9 mouse cellular contexts compared by ENCODE assay signal in genomic region chr19:6240725-6241124, GRCm38 (mm10). TPM values are rescaled to one million over a fixed set of nuclear protein-coding genes. Genes with fewer than 3 reads are reported as not detected.
DNase-seq lines count a peak whose midpoint lies in the region; ATAC-seq and TF ChIP-seq lines count a peak whose summit lies in the region.
"Had no signal": no experiment of that assay in that cellular context is flagged by ENCODE, and none has a peak within 500 bp of the region (broad histone marks: within the 10 kb centered on the region; RNA-seq: fewer than 3 reads in every experiment).

No protein-coding gene starts in this region.

- peaks cover 21% of the 10 kb centered on the region for H3K36me3 ChIP-seq in heart, embryonic 13.5 days
- peaks cover 0 to 31% of the 10 kb centered on the region in 2 experiments; a peak in 2 of 4 replicates for H3K36me3 ChIP-seq in MEL (ENCODE audit: control insufficient read depth in 1 of 2, insufficient read depth in 2 of 2, low read length in 2 of 2)
- peaks cover 11% of the 10 kb centered on the region for H3K36me3 ChIP-seq in heart, postnatal 0 days (replicated peaks; ENCODE audit: control insufficient read depth, insufficient read depth, low read length)
- H3K36me3 ChIP-seq in midbrain, embryonic 11.5 days (ENCODE audit: control insufficient read depth, insufficient read depth, low read length), result peaks cover 4% of the 10 kb centered on the region; the same call in 1 of the 2 replicates

- H3K27ac ChIP-seq in heart, embryonic 13.5 days (replicated peaks), result peak overlapping the region; percentile 60
- peak overlapping the region; percentile 94 for H3K27ac ChIP-seq in MEL (ENCODE audit: control insufficient read depth, low read depth, low read length)
- H3K27ac ChIP-seq in heart, postnatal 0 days (ENCODE audit: low read depth), result no peak overlapping the region
- H3K27ac ChIP-seq in midbrain, embryonic 11.5 days (ENCODE audit: low read depth, low read length), result no peak overlapping the region

- peak overlapping the region; percentile 81 for H3K4me3 ChIP-seq in heart, embryonic 13.5 days
- peak overlapping the region; percentile 6 to 36 for H3K4me3 ChIP-seq in MEL (ENCODE audit: control insufficient read depth in 1 of 2, insufficient read depth in 1 of 2, low read depth in 2 of 2, low read length in 2 of 2)
- no peak overlapping the region; the same call in 1 of the 2 replicates for H3K4me3 ChIP-seq in heart, postnatal 0 days (ENCODE audit: low read depth, low read length)
- H3K4me3 ChIP-seq in midbrain, embryonic 11.5 days (ENCODE audit: low read depth, low read length), result no peak overlapping the region; the same call in 1 of the 2 replicates

- no peak for DNase-seq in heart, adult 9 months (ENCODE audit: low spot score in 2 of 2)
- no peak for DNase-seq in MEL (ENCODE audit: low read depth, low spot score)
- DNase-seq in heart, postnatal 0 days (ENCODE audit: low spot score), result no peak
- DNase-seq in midbrain, embryonic 11.5 days (ENCODE audit: low spot score, missing footprints), result peak; percentile 78
- no peak for DNase-seq in embryo, embryonic 10 days (ENCODE audit: low spot score)
- DNase-seq in ovary, adult 18-20 months (ENCODE audit: low spot score), result no peak
- no peak for DNase-seq in gastrocnemius, postnatal 25 days

- H3K4me2 ChIP-seq in heart, embryonic 13.5 days, result peak overlapping the region; percentile 96
- peak overlapping the region; percentile 33; the same call in 1 of the 2 replicates for H3K4me2 ChIP-seq in heart, postnatal 0 days (ENCODE audit: low read depth, low read length)
- H3K4me2 ChIP-seq in midbrain, embryonic 11.5 days, result peak overlapping the region; percentile 19

- no peak for TF ChIP-seq POLR2A in MEL (IDR thresholded peaks at IDR 0.05; ENCODE audit: control insufficient read depth in 1 of 2, insufficient read depth in 1 of 2, low read depth in 1 of 2, low read length in 2 of 2, poor library complexity in 1 of 2)

- TF ChIP-seq CTCF in MEL (IDR thresholded peaks at IDR 0.05 in 2 of 3, conservative IDR thresholded peaks at IDR 0.05 in 1 of 3; ENCODE audit: control insufficient read depth in 1 of 3, insufficient read depth in 1 of 3, low read depth in 2 of 3, low read length in 3 of 3, poor library complexity in 1 of 3, severe bottlenecking in 1 of 3), result no peak
- TF ChIP-seq CTCF in heart, postnatal 0 days (IDR thresholded peaks at IDR 0.05; ENCODE audit: low read depth), result no peak

- H3K79me2 ChIP-seq in MEL (ENCODE audit: control insufficient read depth, insufficient read depth, low read length, poor library complexity), result peaks cover 11% of the 10 kb centered on the region

- 30% methylated on average over 5 of the region's 5 CpGs for WGBS in heart, embryonic 13.5 days
- WGBS in heart, postnatal 0 days, result 31% methylated on average over 5 of the region's 5 CpGs
- WGBS in midbrain, embryonic 11.5 days, result 39% methylated on average over 5 of the region's 5 CpGs

- H3K9me3 ChIP-seq in heart, embryonic 13.5 days, result no peaks in the 10 kb centered on the region
- H3K9me3 ChIP-seq in MEL (replicated peaks; ENCODE audit: insufficient read depth, low read length), result no peaks in the 10 kb centered on the region
- H3K9me3 ChIP-seq in heart, postnatal 0 days (replicated peaks; ENCODE audit: control insufficient read depth, low read length), result no peaks in the 10 kb centered on the region
- no peaks in the 10 kb centered on the region for H3K9me3 ChIP-seq in midbrain, embryonic 11.5 days (ENCODE audit: control insufficient read depth, low read length)

- peaks cover 28% of the 10 kb centered on the region for H3K4me1 ChIP-seq in heart, embryonic 13.5 days
- peaks cover 6 to 40% of the 10 kb centered on the region in 2 experiments for H3K4me1 ChIP-seq in MEL (ENCODE audit: control insufficient read depth in 1 of 2, insufficient read depth in 2 of 2, low read length in 2 of 2)
- H3K4me1 ChIP-seq in heart, postnatal 0 days (ENCODE audit: control insufficient read depth, insufficient read depth), result peaks cover 10% of the 10 kb centered on the region
- peaks cover 11% of the 10 kb centered on the region for H3K4me1 ChIP-seq in midbrain, embryonic 11.5 days (ENCODE audit: control insufficient read depth, insufficient read depth, low read length)

- ATAC-seq in heart, embryonic 13.5 days (ENCODE audit: extremely low read depth, insufficient number of reproducible peaks, low FRiP score, low TSS enrichment), result no peak
- no peak for ATAC-seq in heart, postnatal 0 days (ENCODE audit: insufficient read depth, low read depth)
- no peak for ATAC-seq in midbrain, embryonic 11.5 days (ENCODE audit: low FRiP score)

- no peaks in the 10 kb centered on the region for H3K27me3 ChIP-seq in heart, embryonic 13.5 days (replicated peaks)
- H3K27me3 ChIP-seq in MEL (ENCODE audit: control insufficient read depth in 1 of 2, insufficient read depth in 2 of 2, low read length in 2 of 2), result no peaks in the 10 kb centered on the region
- H3K27me3 ChIP-seq in heart, postnatal 0 days (ENCODE audit: control insufficient read depth, insufficient read depth, low read length), result no peaks in the 10 kb centered on the region
- no peaks in the 10 kb centered on the region for H3K27me3 ChIP-seq in midbrain, embryonic 11.5 days (ENCODE audit: control insufficient read depth, insufficient read depth, low read length)

- TF ChIP-seq RAD21 in MEL (IDR thresholded peaks at IDR 0.05; ENCODE audit: low read depth, low read length), result no peak

- no peak for TF ChIP-seq EP300 in MEL (IDR thresholded peaks at IDR 0.05; ENCODE audit: low read depth in 1 of 2, low read length in 2 of 2)
- no peak for TF ChIP-seq EP300 in heart, postnatal 0 days (IDR thresholded peaks at IDR 0.05; ENCODE audit: low read depth)

- peak overlapping the region; percentile 48 for H3K9ac ChIP-seq in heart, embryonic 13.5 days
- H3K9ac ChIP-seq in MEL (ENCODE audit: control insufficient read depth, low read depth, low read length, poor library complexity, severe bottlenecking), result peak overlapping the region; percentile 60
- H3K9ac ChIP-seq in heart, postnatal 0 days (replicated peaks; ENCODE audit: low read depth, low read length), result no peak overlapping the region
- no peak overlapping the region for H3K9ac ChIP-seq in midbrain, embryonic 11.5 days (ENCODE audit: low read length)

TF ChIP-seq in MEL, 35 proteins besides CTCF, POLR2A, EP300 and RAD21 (continues in another document):
- TF ChIP-seq BHLHE40 (IDR thresholded peaks at IDR 0.05; ENCODE audit: borderline replicate concordance, low read depth, low read length) (no peak), ZNF384 (IDR thresholded peaks at IDR 0.05; ENCODE audit: low read depth, low read length) (0 out of 2 replicates have a peak, but pooled peaks have one; percentile 6)

RNA-seq across cellular contexts. Expression of gene Atg2a, which starts 0.7 kb away (rescaled TPM):
- 6.5 and 7.1 TPM in 2 replicates for polyA plus RNA-seq in heart, embryonic 13.5 days (2015; fragmentation: Nextera tagmentation; extraction: Ambion mirVana)
- 7.9 and 10.6 TPM in 2 replicates for total RNA-seq in MEL (2012; rRNA removed)
- 10 to 100 TPM in 1 of 2 experiments, not detected in 1; 21.7 TPM for polyA plus RNA-seq in MEL (2012; ENCODE audit: insufficient read depth in 1 of 2, insufficient read length in 2 of 2, low read depth in 1 of 2, low replicate concordance in 2 of 2, missing spikeins in 1 of 2)
- 18.9 and 24.5 TPM in 2 replicates for total RNA-seq in heart, postnatal 0 days (2014; rRNA removed; ENCODE audit: low replicate concordance)
- polyA plus RNA-seq in heart, postnatal 0 days (2015; fragmentation: Nextera tagmentation; extraction: Ambion mirVana), result 4.7 and 5.6 TPM in 2 replicates
- polyA plus RNA-seq in midbrain, embryonic 11.5 days (2014; fragmentation: Nextera tagmentation; extraction: Ambion mirVana), result 7.1 and 8.1 TPM in 2 replicates
- 10 to 100 TPM; 15.3 to 16.7 TPM for total RNA-seq in gastrocnemius, postnatal 25 days (2021)

RNA-seq across cellular contexts. Expression of gene Ppp2r5b, which starts 5.1 kb away (rescaled TPM):
- polyA plus RNA-seq in heart, embryonic 13.5 days (2015; fragmentation: Nextera tagmentation; extraction: Ambion mirVana), result 20.7 and 21.2 TPM in 2 replicates
- total RNA-seq in MEL (2012; rRNA removed), result 10.4 and 14.7 TPM in 2 replicates
- polyA plus RNA-seq in MEL (2012; ENCODE audit: insufficient read depth in 1 of 2, insufficient read length in 2 of 2, low read depth in 1 of 2, low replicate concordance in 2 of 2, missing spikeins in 1 of 2), result 10 to 100 TPM in 1 of 2 experiments, not detected in 1; 15.6 TPM
- total RNA-seq in heart, postnatal 0 days (2014; rRNA removed; ENCODE audit: low replicate concordance), result 20.6 and 40.3 TPM in 2 replicates
- 18.3 and 18.6 TPM in 2 replicates for polyA plus RNA-seq in heart, postnatal 0 days (2015; fragmentation: Nextera tagmentation; extraction: Ambion mirVana)
- 39.1 and 41.0 TPM in 2 replicates for polyA plus RNA-seq in midbrain, embryonic 11.5 days (2014; fragmentation: Nextera tagmentation; extraction: Ambion mirVana)
- 10 to 100 TPM; 28.8 to 32.5 TPM for total RNA-seq in gastrocnemius, postnatal 25 days (2021)

RNA-seq across cellular contexts. Expression of gene Gpha2, which starts 14.5 kb away (rescaled TPM):
- 0.34 TPM in 1 of 2 replicates, not detected in the other for polyA plus RNA-seq in heart, embryonic 13.5 days (2015; fragmentation: Nextera tagmentation; extraction: Ambion mirVana)
- total RNA-seq in MEL (2012; rRNA removed), result not detected in 2 replicates
- polyA plus RNA-seq in MEL (2012; ENCODE audit: insufficient read depth in 1 of 2, insufficient read length in 2 of 2, low read depth in 1 of 2, low replicate concordance in 2 of 2, missing spikeins in 1 of 2), result under 1 TPM in 1 of 2 experiments, not detected in 1; 0.19 TPM
- not detected in 2 replicates for total RNA-seq in heart, postnatal 0 days (2014; rRNA removed; ENCODE audit: low replicate concordance)
- polyA plus RNA-seq in heart, postnatal 0 days (2015; fragmentation: Nextera tagmentation; extraction: Ambion mirVana), result not detected in 2 replicates
- polyA plus RNA-seq in midbrain, embryonic 11.5 days (2014; fragmentation: Nextera tagmentation; extraction: Ambion mirVana), result 0.39 and 0.40 TPM in 2 replicates
- not detected for total RNA-seq in gastrocnemius, postnatal 25 days (2021)
- total RNA-seq: layer of hippocampus, postnatal 14 days had no signal

RNA-seq across cellular contexts. Expression of gene Ehd1, which starts 35.8 kb away (rescaled TPM):
- 70.0 and 72.4 TPM in 2 replicates for polyA plus RNA-seq in heart, embryonic 13.5 days (2015; fragmentation: Nextera tagmentation; extraction: Ambion mirVana)
- total RNA-seq in MEL (2012; rRNA removed), result 57.8 and 65.9 TPM in 2 replicates
- polyA plus RNA-seq in MEL (2012; ENCODE audit: insufficient read depth in 1 of 2, insufficient read length in 2 of 2, low read depth in 1 of 2, low replicate concordance in 2 of 2, missing spikeins in 1 of 2), result 100 to 1,000 TPM in 1 of 2 experiments, not detected in 1; 105 TPM
- 127 and 200 TPM in 2 replicates for total RNA-seq in heart, postnatal 0 days (2014; rRNA removed; ENCODE audit: low replicate concordance)
- 56.4 and 60.3 TPM in 2 replicates for polyA plus RNA-seq in heart, postnatal 0 days (2015; fragmentation: Nextera tagmentation; extraction: Ambion mirVana)
- 64.1 and 68.2 TPM in 2 replicates for polyA plus RNA-seq in midbrain, embryonic 11.5 days (2014; fragmentation: Nextera tagmentation; extraction: Ambion mirVana)
- total RNA-seq in gastrocnemius, postnatal 25 days (2021), result 10 to 100 TPM; 33.1 to 34.3 TPM

RNA-seq across cellular contexts. Expression of gene Majin, which starts 56.5 kb away (rescaled TPM):
- not detected in 2 replicates for polyA plus RNA-seq in heart, embryonic 13.5 days (2015; fragmentation: Nextera tagmentation; extraction: Ambion mirVana)
- total RNA-seq in MEL (2012; rRNA removed), result not detected in 2 replicates
- polyA plus RNA-seq in MEL (2012; ENCODE audit: insufficient read depth in 1 of 2, insufficient read length in 2 of 2, low read depth in 1 of 2, low replicate concordance in 2 of 2, missing spikeins in 1 of 2), result not detected
- total RNA-seq in heart, postnatal 0 days (2014; rRNA removed; ENCODE audit: low replicate concordance), result not detected in 2 replicates
- polyA plus RNA-seq in heart, postnatal 0 days (2015; fragmentation: Nextera tagmentation; extraction: Ambion mirVana), result not detected in 2 replicates
- not detected in 2 replicates for polyA plus RNA-seq in midbrain, embryonic 11.5 days (2014; fragmentation: Nextera tagmentation; extraction: Ambion mirVana)
- total RNA-seq in gastrocnemius, postnatal 25 days (2021), result not detected
- total RNA-seq: layer of hippocampus, postnatal 14 days had no signal

Comparison
In these comparisons a context has a peak if more than half of its experiments do, and no peak if none do; other contexts are left out.
1. H3K27ac ChIP-seq: peak in heart, embryonic 13.5 days (single experiment) and MEL (single experiment); none in heart, postnatal 0 days (single experiment) and midbrain, embryonic 11.5 days (single experiment).
2. H3K4me3 ChIP-seq: peak in heart, embryonic 13.5 days (single experiment) and MEL (2 of 2); none in heart, postnatal 0 days (single experiment) and midbrain, embryonic 11.5 days (single experiment).
3. H3K9ac ChIP-seq: peak in heart, embryonic 13.5 days (single experiment) and MEL (single experiment); none in heart, postnatal 0 days (single experiment) and midbrain, embryonic 11.5 days (single experiment).
4. H3K4me2 ChIP-seq: peak in every context shown above with its lines; median percentile 96 in heart, embryonic 13.5 days; 33 in heart, postnatal 0 days; 19 in midbrain, embryonic 11.5 days.